In genomic region chr9:72702075-72702474, GRCm38 (mm10) we compare ENCODE assay signal across 10 mouse cellular contexts. TPM values are rescaled to one million over a fixed set of nuclear protein-coding genes. Genes with fewer than 3 reads are reported as not detected.
DNase-seq lines count a peak whose midpoint lies in the region; ATAC-seq and TF ChIP-seq lines count a peak whose summit lies in the region.
"Had no signal": no experiment of that assay in that cellular context is flagged by ENCODE, and none has a peak within 500 bp of the region (broad histone marks: within the 10 kb centered on the region; RNA-seq: fewer than 3 reads in every experiment).

No protein-coding gene starts in this region.

- WGBS in lung, postnatal 0 days = 13% methylated on average over 2 of the region's 2 CpGs
- 15% methylated on average over 2 of the region's 2 CpGs for WGBS in lung, adult 2 months
- WGBS in hindbrain, embryonic 12.5 days = 70% methylated on average over 2 of the region's 2 CpGs

- no peak overlapping the region for H3K27ac ChIP-seq in lung, postnatal 0 days (ENCODE audit: low read length)
- no peak overlapping the region for H3K27ac ChIP-seq in hindbrain, embryonic 12.5 days
- H3K27ac ChIP-seq: embryonic facial prominence, embryonic 15.5 days had no signal

- H3K4me3 ChIP-seq in lung, postnatal 0 days (ENCODE audit: low read depth, low read length) = no peak overlapping the region
- no peak overlapping the region for H3K4me3 ChIP-seq in lung, adult 2 months (replicated peaks; ENCODE audit: extremely low read depth, low read depth, low read length)
- H3K4me3 ChIP-seq in hindbrain, embryonic 12.5 days = no peak overlapping the region
- H3K4me3 ChIP-seq: embryonic facial prominence, embryonic 15.5 days had no signal

- H3K9ac ChIP-seq in lung, postnatal 0 days (replicated peaks; ENCODE audit: low read depth) = no peak overlapping the region
- H3K9ac ChIP-seq in hindbrain, embryonic 12.5 days = no peak overlapping the region
- H3K9ac ChIP-seq: embryonic facial prominence, embryonic 15.5 days had no signal

- peaks cover 10% of the 10 kb centered on the region for H3K36me3 ChIP-seq in lung, postnatal 0 days (ENCODE audit: insufficient read depth, low read length)
- peaks cover 53% of the 10 kb centered on the region for H3K36me3 ChIP-seq in hindbrain, embryonic 12.5 days

- ATAC-seq in lung, postnatal 0 days = peak; percentile 55
- no peak for ATAC-seq in hindbrain, embryonic 12.5 days (ENCODE audit: low FRiP score)
- ATAC-seq in monocyte, adult 5-6 weeks (replicated peaks; ENCODE audit: insufficient number of reproducible peaks, low FRiP score, low TSS enrichment, poor library complexity, severe bottlenecking) = no peak

- H3K27me3 ChIP-seq in lung, postnatal 0 days (replicated peaks; ENCODE audit: insufficient read depth, low read length) = no peaks in the 10 kb centered on the region
- no peaks in the 10 kb centered on the region for H3K27me3 ChIP-seq in hindbrain, embryonic 12.5 days
- H3K27me3 ChIP-seq: embryonic facial prominence, embryonic 15.5 days had no signal

- TF ChIP-seq EP300 in lung, postnatal 0 days (IDR thresholded peaks at IDR 0.05) = no peak

- no peak overlapping the region for H3K4me2 ChIP-seq in lung, postnatal 0 days (replicated peaks; ENCODE audit: low read depth, low read length)
- H3K4me2 ChIP-seq in hindbrain, embryonic 12.5 days (replicated peaks) = no peak overlapping the region
- H3K4me2 ChIP-seq: embryonic facial prominence, embryonic 15.5 days had no signal

- H3K4me1 ChIP-seq in lung, postnatal 0 days (ENCODE audit: insufficient read depth, low read depth, low read length) = no peaks in the 10 kb centered on the region
- peaks cover 13% of the 10 kb centered on the region for H3K4me1 ChIP-seq in lung, adult 2 months (ENCODE audit: control insufficient read depth, insufficient read depth, low read length)
- H3K4me1 ChIP-seq in hindbrain, embryonic 12.5 days = no peaks in the 10 kb centered on the region

- no peak for TF ChIP-seq CTCF in lung, postnatal 0 days (IDR thresholded peaks at IDR 0.05)
- no peak for TF ChIP-seq CTCF in lung, adult 2 months (IDR thresholded peaks at IDR 0.05; ENCODE audit: insufficient read depth, low read length)

- TF ChIP-seq POLR2A in lung, adult 2 months (IDR thresholded peaks at IDR 0.05; ENCODE audit: borderline replicate concordance, extremely low read depth, low read depth, low read length) = no peak

- peak; percentile 67 for DNase-seq in lung, postnatal 0 days (ENCODE audit: low spot score)
- DNase-seq in lung, adult 2 months = no peak
- DNase-seq in adrenal gland, postnatal 14 days = peak; percentile 92
- peak; percentile 76 to 80 for DNase-seq in gastrocnemius, adult 8-10 months (ENCODE audit: low spot score in 2 of 2)
- peak; percentile 77 to 89 for DNase-seq in kidney, postnatal 36 days
- no peak for DNase-seq in spleen, postnatal 10 days (ENCODE audit: low spot score in 2 of 2)
- DNase-seq: thymus, adult 2 months had no signal

- no peaks in the 10 kb centered on the region for H3K9me3 ChIP-seq in lung, postnatal 0 days (ENCODE audit: low read length)
- H3K9me3 ChIP-seq in hindbrain, embryonic 12.5 days (replicated peaks) = no peaks in the 10 kb centered on the region
- H3K9me3 ChIP-seq: embryonic facial prominence, embryonic 15.5 days had no signal

RNA-seq across cellular contexts. Expression of gene Nedd4, which starts 39.9 kb away (rescaled TPM):
- polyA plus RNA-seq in lung, postnatal 0 days (2015; fragmentation: Nextera tagmentation; extraction: Ambion mirVana) = 264 and 334 TPM in 2 replicates
- 98.5 and 165 TPM in 2 replicates for polyA plus RNA-seq in lung, adult 2 months (2012; rRNA removed)
- total RNA-seq in adrenal gland, postnatal 14 days (2021) = 490 and 493 TPM in 2 replicates
- total RNA-seq in gastrocnemius, adult 8-10 months (2022) = 100 to 1,000 TPM; 286 to 317 (median 309) TPM
- polyA plus RNA-seq in hindbrain, embryonic 12.5 days (2016; fragmentation: Nextera tagmentation; extraction: Ambion mirVana) = 704 and 727 TPM in 2 replicates
- 69.3 to 109 TPM (median 72.0 TPM) in 3 replicates for total RNA-seq in monocyte, adult 5-6 weeks (2017)

Comparison
In these comparisons a context has a peak if more than half of its experiments do, and no peak if none do; other contexts are left out.
1. DNase-seq: peak in lung, postnatal 0 days (single experiment), adrenal gland, postnatal 14 days (single experiment), gastrocnemius, adult 8-10 months (2 of 2) and kidney, postnatal 36 days (2 of 2); none in lung, adult 2 months (single experiment) and spleen, postnatal 10 days (0 of 2).